Mouse (Mus musculus) adrenal gland, postnatal 4 days (tissue): Measurements from ENCODE around the gene Zfc3h1. TPM values are rescaled to one million over a fixed set of nuclear protein-coding genes. Genes with fewer than 3 reads are reported as not detected.

Source experiments
- DNase-seq, 2 experiments: peaks; one replicate each; pipeline ENCODE4 v3.0.0; 2021 to 2022; ENCODE audit warnings: low spot score in 2 of 2, mixed read lengths in 2 of 2
- total RNA-seq, 2 experiments: library from RNA; stranded (reverse); gene quantifications; 2 replicates each; pipeline ENCODE4 v1.2.3; 2021

Gene Zfc3h1
- total RNA-seq, 2 experiments from 2014 or later = 52.5 to 58.3 TPM

DNA sequence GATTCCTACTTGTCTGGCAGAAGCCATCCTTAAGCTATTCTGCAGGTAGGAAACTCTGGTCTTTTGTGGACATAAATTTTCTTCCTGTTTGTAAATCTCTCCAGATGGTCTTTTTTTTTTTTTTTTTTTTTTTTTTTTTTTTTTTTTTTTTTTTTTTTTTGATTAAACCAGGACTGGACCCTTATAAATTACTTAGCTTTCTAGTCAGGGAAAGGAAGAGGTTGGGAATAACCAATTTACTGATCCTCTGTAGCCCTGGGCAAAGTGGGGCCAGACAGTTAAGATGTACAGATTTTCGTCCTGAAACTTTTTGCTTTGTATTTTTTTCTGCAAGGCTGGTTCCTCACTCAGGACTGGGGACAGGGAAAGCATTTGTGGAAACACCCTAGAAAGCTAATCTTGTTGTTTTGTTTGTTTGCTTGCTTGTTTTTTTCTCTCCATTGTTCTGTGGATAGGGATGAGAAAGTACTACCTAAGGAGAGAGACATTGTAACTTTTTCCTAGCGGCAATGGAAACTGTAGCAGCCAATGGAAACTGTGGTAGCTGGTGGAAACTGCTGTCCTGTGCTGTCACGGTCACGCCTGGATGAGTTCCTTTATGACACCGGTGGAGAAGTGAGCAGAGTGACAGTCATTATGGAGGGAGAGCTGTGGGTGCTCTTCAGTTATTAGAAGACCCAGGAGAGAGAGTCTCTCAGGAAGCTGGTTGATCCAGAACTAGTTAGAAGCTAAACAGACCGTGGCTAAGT is 88.6 kb downstream of the Zfc3h1 start:
- no peak for DNase-seq

DNA sequence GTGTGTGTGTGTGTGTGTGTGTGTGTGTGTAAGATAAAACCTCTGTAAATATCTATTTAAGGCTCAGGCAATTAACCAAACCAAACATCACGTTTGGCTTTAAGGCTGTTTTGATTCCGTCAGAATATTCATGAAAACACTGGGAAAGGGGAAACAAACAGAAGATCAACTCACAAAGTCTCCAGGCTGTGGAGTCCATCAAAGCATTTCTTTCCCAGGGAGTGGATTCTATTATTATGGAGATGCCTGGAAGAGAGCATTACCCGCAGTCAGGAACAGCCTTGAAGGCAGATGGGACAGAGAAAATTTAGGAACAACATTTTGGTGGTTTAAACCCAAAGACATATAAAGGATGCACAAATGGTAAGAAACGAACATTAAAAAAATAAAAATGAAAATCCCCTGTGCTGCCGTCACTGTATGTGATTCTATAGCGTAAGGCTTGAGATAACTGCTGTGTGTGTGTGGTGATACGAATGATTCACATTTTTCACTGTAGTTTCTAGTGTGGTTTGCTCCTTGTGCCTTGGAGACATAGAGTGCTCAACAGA is 90.3 kb downstream of the Zfc3h1 start:
- no peak for DNase-seq

DNA sequence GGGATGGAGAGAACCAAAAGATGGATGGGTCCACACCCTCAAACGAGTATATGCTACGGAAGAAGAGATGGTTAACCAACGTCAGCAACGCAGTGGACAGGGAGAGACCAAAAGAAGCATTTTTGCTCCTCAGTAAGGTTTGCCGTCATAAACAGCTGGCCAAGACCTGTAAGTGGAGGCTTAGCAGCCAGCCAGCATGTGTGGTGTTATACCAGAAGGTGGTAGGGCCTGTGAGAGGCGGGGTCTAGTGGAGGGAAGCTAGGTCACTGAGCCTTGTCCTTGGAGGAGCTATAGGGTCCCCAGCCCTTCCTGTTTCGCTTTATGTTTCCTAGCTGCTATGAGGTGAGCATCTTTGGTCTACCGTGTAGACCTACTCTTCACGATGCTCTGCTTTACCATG is 91.7 kb downstream of the Zfc3h1 start:
- no peak for DNase-seq

DNA sequence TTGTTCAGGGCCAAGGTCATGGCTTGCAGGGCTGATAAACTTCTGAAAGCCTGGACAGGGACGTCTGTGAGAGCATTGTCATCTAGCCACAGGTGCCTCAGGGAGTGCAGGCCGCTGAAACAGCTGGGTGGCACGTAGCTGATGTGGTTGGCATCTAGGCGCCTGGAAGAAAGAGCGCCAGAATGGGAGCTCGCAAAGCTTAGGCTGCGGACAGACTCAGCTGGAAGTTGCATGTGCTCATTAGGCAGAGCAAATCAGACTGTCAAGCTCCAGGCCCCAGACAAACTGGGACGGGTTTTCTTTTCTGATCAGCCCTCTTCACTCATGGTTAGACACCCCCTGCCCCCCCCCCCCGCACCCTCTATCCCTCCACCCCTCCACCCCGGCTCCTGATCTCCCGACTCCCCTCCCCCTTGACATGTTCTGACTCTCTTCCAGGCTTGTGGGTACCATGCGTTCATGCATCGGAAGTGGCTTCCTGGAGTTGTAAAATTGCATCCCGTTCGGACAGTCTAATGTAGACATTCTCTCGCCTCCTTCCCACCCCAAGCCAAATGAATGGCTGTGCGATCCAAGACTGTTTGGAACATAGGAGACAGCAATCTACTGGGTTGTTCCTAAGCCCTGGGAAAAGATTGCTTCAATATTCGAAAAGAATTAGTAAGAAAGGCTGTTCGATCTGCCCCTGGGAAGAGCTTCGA is 93.8 kb downstream of the Zfc3h1 start:
- DNase-seq = no peak

Other genes starting within 250 kb of the Zfc3h1 start
- gene Tph2, start 199.9 kb upstream of the Zfc3h1 start, total RNA-seq = under 1 TPM; 0.11 to 0.14 TPM
- 10 to 100 TPM; 85.8 to 88.4 TPM for gene Tbc1d15, start 133.5 kb upstream of the Zfc3h1 start, total RNA-seq
- 10 to 100 TPM; 47.3 to 48.6 TPM for gene Rab21, start 69.4 kb upstream of the Zfc3h1 start, total RNA-seq
- gene Tmem19, start 22.5 kb upstream of the Zfc3h1 start, total RNA-seq = 10 to 100 TPM; 34.1 to 42.3 TPM
- 10 to 100 TPM in 1 of 2 experiments, 1 to 10 TPM in 1; 9.7 to 10.6 TPM for gene Thap2, start 516 bp upstream of the Zfc3h1 start, total RNA-seq
- gene A930009A15Rik, start 185.0 kb downstream of the Zfc3h1 start, total RNA-seq = not detected
- gene Lgr5, start 202.8 kb downstream of the Zfc3h1 start, total RNA-seq = 10 to 100 TPM; 33.8 to 33.9 TPM